Mouse (Mus musculus) right cerebral cortex, postnatal 14 days (tissue): ENCODE data around the gene Agap1.

Source experiments
- DNase-seq: peaks from one replicate; pipeline ENCODE4 v3.0.0; 2022

Agap1 gene

GRCm38 (mm10) chr1:89918111-89918510, 463.5 kb downstream of the Agap1 start:
- no peak for DNase-seq

- DNase-seq, result no peak
Observed at GRCm38 (mm10) chr1:89919206-89919605, 464.6 kb downstream of the Agap1 start.

GRCm38 (mm10) chr1:89921806-89922205, 467.2 kb downstream of the Agap1 start:
- no peak for DNase-seq

- DNase-seq, result no peak
Observed at GRCm38 (mm10) chr1:89922282-89922681, 467.7 kb downstream of the Agap1 start.

GRCm38 (mm10) chr1:89922883-89923641, 468.5 kb downstream of the Agap1 start:
- no peak for DNase-seq

GRCm38 (mm10) chr1:89923642-89924020, 469.0 kb downstream of the Agap1 start:
- DNase-seq, result no peak

GRCm38 (mm10) chr1:89925501-89926190, 471.0 kb downstream of the Agap1 start:
- no peak for DNase-seq

- DNase-seq, result no peak
Observed at GRCm38 (mm10) chr1:89926583-89927060, 472.0 kb downstream of the Agap1 start.

- DNase-seq, result no peak
Observed at GRCm38 (mm10) chr1:89927061-89927661, 472.6 kb downstream of the Agap1 start.

GRCm38 (mm10) chr1:89928676-89929075, 474.1 kb downstream of the Agap1 start:
- no peak for DNase-seq

- DNase-seq, result no peak
Observed at GRCm38 (mm10) chr1:89929181-89929580, 474.6 kb downstream of the Agap1 start.

GRCm38 (mm10) chr1:89929721-89930505, 475.3 kb downstream of the Agap1 start:
- DNase-seq, result no peak

GRCm38 (mm10) chr1:89930551-89930950, 475.9 kb downstream of the Agap1 start:
- no peak for DNase-seq

- no peak for DNase-seq
Observed at GRCm38 (mm10) chr1:89931120-89931519, 476.5 kb downstream of the Agap1 start, which contains the start of gene Gbx2. TSS of gene Gbx2 (minus strand) at chr1:89931179.

- DNase-seq, result no peak
Observed at GRCm38 (mm10) chr1:89932021-89932423, 477.4 kb downstream of the Agap1 start.

- DNase-seq, result no peak
Observed at GRCm38 (mm10) chr1:89932616-89933015, 478.0 kb downstream of the Agap1 start.

GRCm38 (mm10) chr1:89933028-89933427, 478.4 kb downstream of the Agap1 start:
- DNase-seq, result no peak

GRCm38 (mm10) chr1:89933786-89934185, 479.2 kb downstream of the Agap1 start:
- no peak for DNase-seq

GRCm38 (mm10) chr1:89934316-89935260, 480.0 kb downstream of the Agap1 start:
- DNase-seq, result no peak

- DNase-seq, result no peak
Observed at GRCm38 (mm10) chr1:89935493-89936348, 481.1 kb downstream of the Agap1 start.
